Mouse (Mus musculus): ENCODE data around the gene 1700067K01Rik. TPM values are rescaled to one million over a fixed set of nuclear protein-coding genes. Genes with fewer than 3 reads are reported as not detected.

Gene 1700067K01Rik
- polyA plus RNA-seq, 1 experiment = 0.13 TPM

DNA sequence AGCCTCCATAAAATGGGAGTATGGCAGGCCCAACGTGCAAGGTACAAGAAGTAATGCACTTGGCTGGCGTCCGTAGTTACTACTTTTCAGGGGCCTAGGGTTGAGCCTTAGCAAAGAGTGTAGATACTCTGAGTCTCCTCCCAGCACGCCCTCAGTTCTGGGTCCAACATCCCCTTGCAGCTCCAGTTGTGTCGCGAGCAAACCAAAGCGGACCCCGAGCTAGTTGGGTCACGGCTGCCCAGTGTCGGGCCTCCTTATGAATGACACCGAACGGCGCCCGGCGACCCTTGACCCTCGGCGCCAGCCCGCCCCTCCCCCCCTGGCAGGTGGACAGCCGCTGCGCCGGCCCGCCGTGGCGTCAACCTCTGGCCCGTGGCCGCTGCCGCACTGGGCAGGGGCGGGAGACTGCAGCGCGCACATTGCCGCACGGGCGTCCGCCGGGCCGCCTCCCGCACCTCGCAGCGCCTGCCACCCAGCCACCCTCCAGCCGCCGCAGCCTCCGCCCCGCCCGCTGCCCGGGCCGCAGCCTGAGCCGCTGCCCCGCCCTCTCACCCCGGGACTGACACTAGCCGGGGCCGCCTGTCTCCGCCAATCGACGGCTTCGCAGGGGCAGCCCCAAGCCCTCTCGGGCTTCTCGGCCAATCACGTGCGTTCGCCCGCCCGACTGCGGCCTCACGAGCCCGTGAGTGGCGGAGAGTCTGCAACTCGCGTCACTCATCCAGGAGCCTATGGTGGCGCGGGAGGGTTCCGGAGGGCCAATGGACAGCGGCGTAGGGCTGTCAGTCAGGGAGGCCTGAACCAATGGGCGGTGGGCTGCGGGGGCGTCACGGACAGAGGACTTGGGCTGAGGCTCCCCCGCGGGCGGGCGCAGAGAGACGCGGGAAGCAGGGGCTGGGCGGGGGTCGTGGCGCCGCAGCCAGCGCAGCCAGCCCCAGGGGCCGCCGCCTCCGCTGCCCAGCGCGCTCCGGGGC, 28.9 kb upstream of the 1700067K01Rik start, which contains the start of gene Prkaca:
TSS of gene Prkaca (plus strand) at position 844 of the 971 bp plus-strand sequence.
- Histone ChIP-seq H3K4me1 (ENCODE audit: control insufficient read depth, insufficient read depth, low read length) (peaks cover 1% of the 10 kb centered on the region), H3K4me3 (ENCODE audit: insufficient read depth, low read length) (peak within 1 kb of the TSS; percentile 99), H3K27ac (ENCODE audit: insufficient read depth, low read length) (peak within 1 kb of the TSS; percentile 87)
- TF ChIP-seq POLR2A (IDR thresholded peaks at IDR 0.05; ENCODE audit: extremely low read depth, insufficient read depth, low read length) (peak; percentile 55; the same call in 1 of the 2 replicates), CTCF (IDR thresholded peaks at IDR 0.05; ENCODE audit: extremely low read depth, insufficient read depth, low read length) (no peak)

DNA sequence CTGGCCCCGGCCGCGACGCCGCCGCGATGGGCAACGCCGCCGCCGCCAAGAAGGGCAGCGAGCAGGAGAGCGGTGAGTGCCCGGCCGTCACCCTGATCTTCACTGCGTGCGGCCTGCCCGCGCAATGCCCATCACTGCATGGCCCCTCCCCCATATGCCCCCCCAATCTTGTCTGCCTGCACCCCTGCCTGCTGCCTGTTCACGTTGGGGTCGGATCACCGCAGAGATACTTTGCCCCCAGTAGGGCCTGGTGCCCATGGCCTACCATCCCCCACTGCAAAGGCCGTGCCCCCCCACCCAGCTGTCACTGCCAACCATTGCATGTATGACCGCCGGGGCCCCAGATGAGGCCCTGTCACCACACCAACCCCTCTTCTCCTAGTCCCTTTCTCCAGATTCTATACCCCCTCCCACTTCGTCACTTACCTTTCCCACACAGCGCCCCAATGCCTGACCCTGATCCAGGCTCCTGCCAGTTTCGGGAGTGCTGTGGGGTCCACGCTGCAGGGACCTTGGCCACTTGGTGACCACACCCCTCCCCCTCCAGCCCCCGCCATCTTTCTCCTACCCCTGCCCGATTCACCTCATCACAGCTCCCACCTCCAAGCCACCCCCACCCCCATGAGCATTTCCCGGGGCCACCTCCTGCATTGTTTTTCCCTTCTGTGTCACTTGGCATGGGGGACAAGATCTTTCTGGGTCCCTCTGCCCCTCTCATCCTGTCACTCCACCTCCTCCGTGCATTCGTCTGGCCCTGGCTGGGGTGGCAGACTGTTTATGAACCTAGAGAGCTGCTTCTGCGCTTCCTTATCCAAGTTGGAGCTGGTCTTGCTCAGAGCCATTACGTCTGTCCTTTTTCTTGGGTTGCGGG, 27.9 kb upstream of the 1700067K01Rik start:
- TF ChIP-seq POLR2A (IDR thresholded peaks at IDR 0.05; ENCODE audit: extremely low read depth, insufficient read depth, low read length) = no peak
- TF ChIP-seq CTCF (IDR thresholded peaks at IDR 0.05; ENCODE audit: extremely low read depth, insufficient read depth, low read length) = no peak
- H3K4me1 ChIP-seq (ENCODE audit: control insufficient read depth, insufficient read depth, low read length) = peaks cover 9% of the 10 kb centered on the region
- H3K27ac ChIP-seq (ENCODE audit: insufficient read depth, low read length) = peak overlapping the region; percentile 87
- peak overlapping the region; percentile 99 for H3K4me3 ChIP-seq (ENCODE audit: insufficient read depth, low read length)

DNA sequence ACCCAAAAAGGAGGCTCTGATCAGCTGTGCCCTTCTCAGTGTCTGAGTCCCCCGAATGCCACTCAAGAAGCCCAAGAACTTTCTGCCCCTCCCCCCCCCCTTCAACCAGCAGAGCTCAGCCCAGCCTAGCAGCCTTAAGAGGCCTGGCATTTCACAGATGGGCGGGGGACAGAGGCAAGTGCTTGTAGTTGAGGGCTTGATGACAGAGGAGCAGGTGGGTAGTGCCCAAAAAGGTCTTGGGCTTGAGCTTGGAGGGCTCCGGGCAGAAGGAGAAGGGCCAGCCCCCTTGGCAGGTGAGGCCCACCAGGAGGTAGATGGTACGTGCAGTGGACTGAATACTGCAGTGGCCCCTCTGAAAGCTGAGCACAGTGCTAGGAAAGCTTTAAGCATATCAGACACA, 26.8 kb upstream of the 1700067K01Rik start:
- Histone ChIP-seq H3K4me1 (ENCODE audit: control insufficient read depth, insufficient read depth, low read length) (peaks cover 9% of the 10 kb centered on the region), H3K27ac (ENCODE audit: insufficient read depth, low read length) (no peak overlapping the region), H3K4me3 (ENCODE audit: insufficient read depth, low read length) (no peak overlapping the region; the same call in 1 of the 2 replicates)
- no peak for TF ChIP-seq CTCF (IDR thresholded peaks at IDR 0.05; ENCODE audit: extremely low read depth, insufficient read depth, low read length)
- TF ChIP-seq POLR2A (IDR thresholded peaks at IDR 0.05; ENCODE audit: extremely low read depth, insufficient read depth, low read length) = no peak

DNA sequence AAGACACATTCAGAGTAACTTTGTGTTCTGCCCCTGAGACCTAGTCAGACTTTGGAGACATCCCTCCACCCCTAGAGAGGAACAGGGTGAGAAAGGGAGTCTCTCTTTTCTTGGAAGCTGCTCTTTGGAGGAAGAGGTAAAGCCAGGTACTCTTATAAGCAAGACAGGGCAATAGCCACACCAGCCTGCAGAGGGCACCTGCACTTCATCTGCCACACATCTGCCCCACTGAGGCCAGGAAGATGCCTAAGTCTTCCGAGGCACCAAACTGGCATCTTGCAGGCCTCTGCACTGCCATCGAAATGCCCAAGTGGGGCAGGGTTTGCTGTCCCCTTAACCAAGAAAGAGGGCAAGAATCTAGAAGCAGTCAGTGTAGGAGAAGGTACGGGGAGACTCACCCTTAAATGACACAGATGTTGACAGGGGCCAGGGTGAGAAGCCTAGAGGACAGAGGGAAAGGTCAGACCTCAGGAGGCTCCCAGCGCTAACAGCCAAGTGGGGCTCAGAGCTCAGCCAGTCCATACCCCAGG, 25.1 kb upstream of the 1700067K01Rik start:
- H3K4me3 ChIP-seq (ENCODE audit: insufficient read depth, low read length) = no peak overlapping the region
- H3K4me1 ChIP-seq (ENCODE audit: control insufficient read depth, insufficient read depth, low read length) = peaks cover 9% of the 10 kb centered on the region
- no peak overlapping the region for H3K27ac ChIP-seq (ENCODE audit: insufficient read depth, low read length)
- 0 out of 2 replicates have a peak, but pooled peaks have one; percentile 21 for TF ChIP-seq CTCF (IDR thresholded peaks at IDR 0.05; ENCODE audit: extremely low read depth, insufficient read depth, low read length)
- no peak for TF ChIP-seq POLR2A (IDR thresholded peaks at IDR 0.05; ENCODE audit: extremely low read depth, insufficient read depth, low read length)

- TF ChIP-seq POLR2A (IDR thresholded peaks at IDR 0.05; ENCODE audit: extremely low read depth, insufficient read depth, low read length) (no peak), CTCF (IDR thresholded peaks at IDR 0.05; ENCODE audit: extremely low read depth, insufficient read depth, low read length) (peak; percentile 11; the same call in 1 of the 2 replicates)
- no peak overlapping the region for H3K27ac ChIP-seq (ENCODE audit: insufficient read depth, low read length)
These were observed 24.4 kb upstream of the 1700067K01Rik start for GRCm38 (mm10) chr8:83976779-83977350.

DNA sequence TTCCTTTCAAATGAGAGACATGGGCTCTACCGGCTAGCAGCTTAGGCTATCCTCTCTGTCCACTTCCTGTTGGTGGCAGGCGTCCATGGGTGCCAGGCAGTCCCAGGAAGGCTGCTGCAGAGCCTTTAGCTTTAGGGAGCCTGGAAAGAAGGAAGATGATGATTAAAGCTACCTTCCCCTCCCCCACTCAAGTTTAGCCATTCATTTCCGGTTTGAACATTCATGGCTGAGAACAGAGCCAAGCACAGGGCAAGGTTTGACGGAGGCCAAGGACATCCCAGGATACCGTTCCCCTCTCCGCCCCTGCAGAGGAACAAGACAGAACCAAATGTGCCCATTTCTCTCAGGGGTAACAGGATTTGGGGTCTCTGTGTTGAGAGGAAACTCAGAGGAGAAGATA, 23.7 kb upstream of the 1700067K01Rik start:
- H3K27ac ChIP-seq (ENCODE audit: insufficient read depth, low read length) = no peak overlapping the region

More at GRCm38 (mm10) chr8:83976779-83977350, 24.4 kb upstream of the 1700067K01Rik start:
- H3K4me1 ChIP-seq (ENCODE audit: control insufficient read depth, insufficient read depth, low read length) = peaks cover 9% of the 10 kb centered on the region
- no peak overlapping the region for H3K4me3 ChIP-seq (ENCODE audit: insufficient read depth, low read length)

GRCm38 (mm10) chr8:83978200-83978599, 23.1 kb upstream of the 1700067K01Rik start:
- H3K4me1 ChIP-seq (ENCODE audit: control insufficient read depth, insufficient read depth, low read length) = peaks cover 9% of the 10 kb centered on the region
- H3K4me3 ChIP-seq (ENCODE audit: insufficient read depth, low read length) = no peak overlapping the region

More for the DNA sequence above, 23.7 kb upstream of the 1700067K01Rik start:
- no peak overlapping the region for H3K4me3 ChIP-seq (ENCODE audit: insufficient read depth, low read length)
- H3K4me1 ChIP-seq (ENCODE audit: control insufficient read depth, insufficient read depth, low read length) = peaks cover 9% of the 10 kb centered on the region
- TF ChIP-seq POLR2A (IDR thresholded peaks at IDR 0.05; ENCODE audit: extremely low read depth, insufficient read depth, low read length) = no peak
- TF ChIP-seq CTCF (IDR thresholded peaks at IDR 0.05; ENCODE audit: extremely low read depth, insufficient read depth, low read length) = no peak

DNA sequence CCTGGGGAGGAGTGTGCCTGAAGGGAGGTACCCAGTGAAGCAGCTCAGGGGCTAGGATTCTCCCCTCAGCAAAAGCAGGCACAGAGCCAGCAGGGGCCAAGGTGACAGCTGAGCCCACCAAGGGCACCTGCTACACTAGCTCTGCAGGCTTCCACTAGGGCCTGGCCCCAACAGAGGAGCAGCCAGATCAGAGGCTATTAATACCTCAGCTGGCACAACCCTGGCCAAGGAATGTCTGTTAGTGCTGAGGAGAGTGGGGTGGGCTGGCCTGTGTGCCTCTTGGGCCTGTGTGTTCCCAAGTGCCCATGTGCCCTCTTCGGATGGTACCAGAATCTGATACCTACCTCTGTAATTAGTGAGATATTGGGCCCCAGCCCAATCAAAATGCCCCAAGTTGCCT, 21.1 kb upstream of the 1700067K01Rik start:
- no peak for TF ChIP-seq CTCF (IDR thresholded peaks at IDR 0.05; ENCODE audit: extremely low read depth, insufficient read depth, low read length)
- TF ChIP-seq POLR2A (IDR thresholded peaks at IDR 0.05; ENCODE audit: extremely low read depth, insufficient read depth, low read length) = no peak
- Histone ChIP-seq H3K4me1 (ENCODE audit: control insufficient read depth, insufficient read depth, low read length) (peaks cover 9% of the 10 kb centered on the region), H3K27ac (ENCODE audit: insufficient read depth, low read length) (no peak overlapping the region), H3K4me3 (ENCODE audit: insufficient read depth, low read length) (no peak overlapping the region)

More at GRCm38 (mm10) chr8:83978200-83978599, 23.1 kb upstream of the 1700067K01Rik start:
- TF ChIP-seq POLR2A (IDR thresholded peaks at IDR 0.05; ENCODE audit: extremely low read depth, insufficient read depth, low read length) (no peak), CTCF (IDR thresholded peaks at IDR 0.05; ENCODE audit: extremely low read depth, insufficient read depth, low read length) (no peak)
- H3K27ac ChIP-seq (ENCODE audit: insufficient read depth, low read length) = no peak overlapping the region

Data from cortical plate, adult 2 months (tissue).